Mouse (Mus musculus) stomach, embryonic 16.5 days (tissue): ENCODE data around the gene Kcnip1. TPM values are rescaled to one million over a fixed set of nuclear protein-coding genes. Genes with fewer than 3 reads are reported as not detected.

Experiments
- ATAC-seq: fragments of 200-750 bp; cut with Nextera tagmentation; 2 replicates; pipeline ENCODE4 v1.8.0; 2017; ENCODE audit warnings: moderate number of reproducible peaks, moderate TSS enrichment; ENCODE audit not compliant: insufficient read depth, low FRiP score
- H3K27ac ChIP-seq: fragments of 300-500 bp; sonication (generic); 2 replicates; pipeline ENCODE4 v1.5.1; 2014; ENCODE audit warnings: low read length
- H3K27me3 ChIP-seq: fragments of 300-500 bp; sonication (generic); 2 replicates; pipeline ENCODE4 v1.6.1; 2014; ENCODE audit warnings: low read length, control low read depth, mixed read lengths; ENCODE audit not compliant: control insufficient read depth, insufficient read depth
- H3K36me3 ChIP-seq: fragments of 300-500 bp; sonication (generic); 2 replicates; pipeline ENCODE4 v1.6.1; 2014; ENCODE audit warnings: low read length; ENCODE audit not compliant: control insufficient read depth, insufficient read depth
- H3K4me1 ChIP-seq: fragments of 300-500 bp; sonication (generic); 2 replicates; pipeline ENCODE4 v1.6.1; 2014; ENCODE audit warnings: low read length, control low read depth, mixed read lengths; ENCODE audit not compliant: control insufficient read depth, insufficient read depth
- H3K4me2 ChIP-seq: fragments of 300-500 bp; sonication (generic); 2 replicates; pipeline ENCODE4 v1.6.1; 2014; ENCODE audit warnings: low read depth, low read length, mixed read lengths
- H3K4me3 ChIP-seq: fragments of 300-500 bp; sonication (generic); replicated peaks from 2 replicates; pipeline ENCODE4 v1.5.1; 2014; ENCODE audit warnings: mild to moderate bottlenecking, low read length
- H3K9ac ChIP-seq: fragments of 300-500 bp; sonication (generic); 2 replicates; pipeline ENCODE4 v1.6.1; 2014; ENCODE audit warnings: low read length
- H3K9me3 ChIP-seq: fragments of 300-500 bp; sonication (generic); replicated peaks from 2 replicates; pipeline ENCODE4 v1.6.1; 2016; ENCODE audit warnings: low read length, control low read depth; ENCODE audit not compliant: control insufficient read depth
- WGBS: fragments of 180-500 bp; shearing (Covaris S2); extraction: QIAGEN DNeasy Blood & Tissue Kit; methylation state at CpG from one replicate; pipeline ENCODE4 v1.1.7; 2014; 5-methylcytosine and 5-hydroxymethylcytosine counted together
- polyA plus RNA-seq: library from polyadenylated mRNA; unstranded; fragments of >200 nt; fragmentation: Nextera tagmentation; extraction: Ambion mirVana; gene quantifications from 2 replicates; pipeline ENCODE4 v1.2.1, GENCODE M21; 2015

The Kcnip1 gene
- polyA plus RNA-seq, 1 experiment from 2014 or later = 10.7 TPM

DNA sequence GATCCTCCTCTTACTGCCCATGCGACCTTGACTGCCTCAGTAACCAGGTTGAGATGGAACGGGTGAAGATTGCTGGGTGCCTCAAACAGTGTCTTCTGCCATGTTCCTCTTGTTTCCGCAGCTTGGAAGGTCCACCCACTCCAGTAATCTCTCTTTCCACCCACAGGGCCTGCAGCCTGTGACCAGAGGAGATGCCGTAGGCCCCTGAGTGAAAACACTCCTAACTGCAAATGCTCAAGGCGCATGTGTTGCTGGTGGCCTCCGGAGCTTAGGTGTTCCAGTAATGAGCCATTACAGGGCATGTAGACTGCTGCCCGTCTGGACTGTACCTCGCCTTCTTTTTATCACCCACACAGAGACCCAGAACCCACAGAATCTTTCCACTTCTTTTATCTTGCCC lies 55.3 kb downstream of the Kcnip1 start:
- no peaks in the 10 kb centered on the region for H3K9me3 ChIP-seq
- WGBS = 81% methylated on average over 8 of the region's 8 CpGs
- H3K27me3 ChIP-seq = no peaks in the 10 kb centered on the region
- no peak overlapping the region for H3K4me3 ChIP-seq
- ATAC-seq = no peak
- no peaks in the 10 kb centered on the region for H3K36me3 ChIP-seq
- no peak overlapping the region for H3K9ac ChIP-seq
- H3K4me2 ChIP-seq = no peak overlapping the region
- no peak overlapping the region for H3K27ac ChIP-seq
- H3K4me1 ChIP-seq = peaks cover 2% of the 10 kb centered on the region; the same call in 1 of the 2 replicates

DNA sequence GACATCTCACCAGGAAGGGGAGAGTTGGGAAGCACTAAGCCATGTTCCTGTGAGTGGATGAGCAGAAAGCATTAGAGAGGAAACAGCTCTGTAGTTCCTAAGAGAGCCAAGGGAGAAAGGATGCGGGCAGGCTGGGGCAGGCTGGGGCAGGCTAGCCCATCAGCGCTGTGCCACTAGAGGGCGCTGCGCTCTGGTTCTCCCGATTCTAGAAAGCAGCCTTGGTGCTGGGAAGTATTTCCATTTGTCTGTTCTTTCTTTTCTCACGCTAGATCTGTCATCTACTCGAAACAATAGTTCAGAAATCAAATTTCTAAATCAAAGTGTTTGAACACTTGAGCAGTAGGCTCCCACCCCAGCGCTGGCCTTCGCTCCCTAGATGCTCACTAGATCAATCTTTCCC lies 58.7 kb downstream of the Kcnip1 start:
- H3K4me1 ChIP-seq = peaks cover 9% of the 10 kb centered on the region; the same call in 1 of the 2 replicates
- no peak overlapping the region for H3K27ac ChIP-seq
- no peaks in the 10 kb centered on the region for H3K36me3 ChIP-seq
- no peaks in the 10 kb centered on the region for H3K9me3 ChIP-seq
- H3K27me3 ChIP-seq = no peaks in the 10 kb centered on the region
- 59% methylated on average over 9 of the region's 9 CpGs for WGBS
- no peak overlapping the region for H3K4me2 ChIP-seq
- no peak for ATAC-seq
- no peak overlapping the region for H3K9ac ChIP-seq
- H3K4me3 ChIP-seq = no peak overlapping the region

DNA sequence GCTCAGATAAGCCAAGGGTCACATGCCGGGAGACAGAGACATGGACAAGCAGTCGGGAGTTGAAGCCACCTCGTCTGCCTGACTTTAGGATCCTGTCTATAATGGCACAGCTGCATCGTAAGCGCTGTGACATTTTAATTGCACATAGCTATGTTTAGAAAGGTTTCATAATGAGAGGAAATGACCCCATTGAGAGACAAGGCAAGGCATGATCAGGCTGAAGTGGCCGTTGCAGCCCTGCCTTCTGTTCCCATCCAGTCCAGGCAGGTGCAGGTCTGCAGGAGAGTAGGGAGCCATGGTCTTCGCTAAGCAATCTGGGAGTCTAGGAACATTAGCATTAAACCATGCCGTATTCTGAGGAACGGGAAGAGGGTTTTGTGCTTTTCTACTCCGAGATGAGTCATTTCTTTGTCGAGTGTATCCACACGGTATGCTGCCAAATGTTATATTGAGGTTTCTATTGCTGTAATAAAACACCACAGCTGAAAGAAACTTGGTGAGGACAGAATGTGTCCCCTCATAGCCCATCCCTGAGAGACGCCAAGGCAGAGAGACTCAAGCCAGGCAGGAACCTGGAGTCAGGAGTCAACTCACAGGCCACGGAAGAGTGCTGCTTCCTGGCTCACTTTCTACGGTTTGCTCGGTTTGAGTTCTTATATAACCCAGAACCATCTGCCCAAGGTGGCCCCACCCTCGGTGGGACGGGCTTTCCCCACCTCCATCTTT lies 60.4 kb downstream of the Kcnip1 start:
- Histone ChIP-seq H3K4me1 (peaks cover 9% of the 10 kb centered on the region; the same call in 1 of the 2 replicates), H3K9me3 (no peaks in the 10 kb centered on the region), H3K4me2 (peak overlapping the region; percentile 23; the same call in 1 of the 2 replicates), H3K27me3 (no peaks in the 10 kb centered on the region), H3K9ac (no peak overlapping the region), H3K27ac (no peak overlapping the region), H3K36me3 (no peaks in the 10 kb centered on the region), H3K4me3 (no peak overlapping the region)
- no peak for ATAC-seq
- 46% methylated on average over 18 of the region's 18 CpGs for WGBS

DNA sequence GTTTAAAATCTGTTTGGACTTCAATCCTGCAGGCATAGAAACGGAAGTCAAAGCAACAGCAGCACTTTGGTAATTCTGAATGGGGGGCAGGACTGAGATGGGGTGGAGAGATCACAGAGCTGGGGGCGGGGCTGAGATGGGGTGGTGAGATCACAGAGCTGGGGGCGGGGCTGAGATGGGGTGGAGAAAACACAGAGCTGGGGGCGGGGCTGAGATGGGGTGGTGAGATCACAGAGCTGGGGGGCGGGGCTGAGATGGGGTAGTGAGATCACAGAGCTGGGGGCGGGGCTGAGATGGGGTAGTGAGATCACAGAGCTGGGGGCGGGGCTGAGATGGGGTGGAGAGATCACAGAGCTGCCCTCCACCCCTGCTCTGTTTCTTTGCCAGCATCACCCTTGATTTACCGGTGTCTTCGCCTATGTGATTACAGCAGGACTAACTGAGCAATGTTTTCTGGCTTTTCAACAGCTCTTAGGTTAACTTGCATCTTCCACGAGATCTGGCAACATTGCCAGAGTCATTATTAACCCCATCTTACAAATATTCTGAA lies 61.0 kb downstream of the Kcnip1 start:
- Histone ChIP-seq H3K36me3 (no peaks in the 10 kb centered on the region), H3K9ac (no peak overlapping the region), H3K27ac (no peak overlapping the region), H3K4me2 (peak overlapping the region; percentile 23; the same call in 1 of the 2 replicates), H3K9me3 (no peaks in the 10 kb centered on the region), H3K27me3 (no peaks in the 10 kb centered on the region), H3K4me1 (peaks cover 9% of the 10 kb centered on the region; the same call in 1 of the 2 replicates), H3K4me3 (no peak overlapping the region)
- WGBS = 8% methylated on average over 10 of the region's 10 CpGs
- no peak for ATAC-seq

DNA sequence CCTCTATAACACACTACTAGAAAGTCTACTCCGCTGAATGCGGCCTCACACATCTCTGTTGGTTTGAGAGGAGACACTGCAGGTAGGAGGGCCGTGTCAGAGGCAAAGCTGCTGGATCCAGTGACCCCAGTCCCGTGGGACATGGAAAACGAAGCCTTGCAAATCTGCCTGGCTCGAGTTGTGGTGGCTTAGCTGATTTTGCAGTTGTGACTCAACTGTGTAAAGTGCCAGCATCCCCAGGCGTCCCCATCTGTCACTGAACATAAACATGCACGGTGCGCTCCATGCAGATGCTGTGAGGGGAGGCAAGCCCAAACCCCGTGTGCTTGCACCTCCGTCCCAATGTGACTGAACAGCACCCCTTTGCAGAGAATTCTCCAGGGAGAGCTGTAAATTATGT lies 63.5 kb downstream of the Kcnip1 start:
- no peaks in the 10 kb centered on the region for H3K27me3 ChIP-seq
- H3K36me3 ChIP-seq = no peaks in the 10 kb centered on the region
- H3K9ac ChIP-seq = no peak overlapping the region
- H3K4me2 ChIP-seq = no peak overlapping the region
- H3K4me1 ChIP-seq = peaks cover 9% of the 10 kb centered on the region; the same call in 1 of the 2 replicates
- H3K4me3 ChIP-seq = no peak overlapping the region
- WGBS = 64% methylated on average over 11 of the region's 11 CpGs
- no peaks in the 10 kb centered on the region for H3K9me3 ChIP-seq
- no peak for ATAC-seq
- H3K27ac ChIP-seq = no peak overlapping the region

DNA sequence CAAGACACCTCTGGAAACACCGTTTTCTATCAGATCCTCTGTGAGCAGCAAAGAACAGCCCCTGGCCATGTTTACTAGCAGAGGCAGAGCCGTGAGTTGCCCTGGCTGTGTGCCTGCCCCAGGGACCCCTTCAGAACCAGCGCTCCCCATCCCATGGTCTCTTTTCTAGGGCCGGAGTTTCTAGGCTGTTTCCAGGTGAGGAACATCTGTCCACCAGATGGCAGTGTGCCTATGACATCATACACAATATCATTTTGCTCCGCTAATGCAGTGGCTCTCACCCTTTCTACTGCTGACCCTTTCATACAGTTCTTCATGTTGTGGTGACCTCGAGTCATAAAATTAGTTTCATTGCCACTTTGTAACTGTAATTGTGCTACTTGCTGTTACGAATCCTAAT lies 64.3 kb downstream of the Kcnip1 start:
- peaks cover 9% of the 10 kb centered on the region; the same call in 1 of the 2 replicates for H3K4me1 ChIP-seq
- H3K36me3 ChIP-seq = no peaks in the 10 kb centered on the region
- H3K4me3 ChIP-seq = no peak overlapping the region
- peak; percentile 23; the same call in 1 of the 2 replicates for ATAC-seq
- H3K9me3 ChIP-seq = no peaks in the 10 kb centered on the region
- 27% methylated on average over 7 of the region's 7 CpGs for WGBS
- H3K9ac ChIP-seq = no peak overlapping the region
- H3K27ac ChIP-seq = no peak overlapping the region
- H3K27me3 ChIP-seq = no peaks in the 10 kb centered on the region
- no peak overlapping the region for H3K4me2 ChIP-seq

DNA sequence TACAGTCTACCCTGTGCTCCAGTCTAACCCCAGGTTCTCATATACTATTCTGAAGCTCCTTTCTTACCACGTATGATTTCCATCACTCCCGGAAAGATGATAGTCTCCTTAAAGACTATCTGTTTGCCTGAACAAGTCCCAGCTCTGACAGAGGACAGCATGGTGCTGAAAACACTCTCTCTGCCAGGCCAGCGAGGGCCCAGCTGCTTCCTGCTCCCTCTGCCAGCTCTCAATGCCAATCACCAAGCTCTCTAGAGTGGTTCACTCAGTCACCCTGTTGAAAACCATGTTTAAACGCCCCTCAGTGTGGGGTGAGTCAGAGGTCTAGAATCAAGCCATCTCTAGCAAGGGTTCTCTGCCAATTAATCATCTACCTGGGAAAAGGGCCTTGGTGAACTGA lies 65.1 kb downstream of the Kcnip1 start:
- no peak overlapping the region for H3K9ac ChIP-seq
- peaks cover 9% of the 10 kb centered on the region; the same call in 1 of the 2 replicates for H3K4me1 ChIP-seq
- H3K4me3 ChIP-seq = no peak overlapping the region
- H3K4me2 ChIP-seq = no peak overlapping the region
- no peak overlapping the region for H3K27ac ChIP-seq
- H3K27me3 ChIP-seq = no peaks in the 10 kb centered on the region
- no peaks in the 10 kb centered on the region for H3K36me3 ChIP-seq
- 71% methylated on average over 4 of the region's 4 CpGs for WGBS
- H3K9me3 ChIP-seq = no peaks in the 10 kb centered on the region
- ATAC-seq = no peak

DNA sequence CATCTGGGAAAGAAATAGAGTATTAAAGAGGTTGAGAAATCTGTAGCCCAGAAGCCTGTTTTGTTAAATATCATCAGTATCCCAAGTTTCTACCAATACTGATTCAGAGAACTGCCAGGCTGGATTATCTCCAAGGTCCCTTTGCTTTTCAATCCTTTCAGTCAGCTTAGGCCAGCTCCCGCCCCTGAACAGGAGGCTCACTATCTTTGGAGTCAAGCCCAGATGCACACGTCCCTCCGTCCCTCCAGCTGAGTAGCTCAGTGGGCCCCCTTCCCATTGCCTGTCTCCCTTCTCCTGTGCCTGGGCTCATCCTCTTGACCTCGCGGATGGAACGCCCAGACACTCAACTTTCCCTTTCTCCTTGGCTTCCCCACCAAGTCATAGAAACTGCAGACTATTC lies 65.6 kb downstream of the Kcnip1 start:
- Histone ChIP-seq H3K9ac (no peak overlapping the region), H3K4me3 (no peak overlapping the region), H3K27me3 (no peaks in the 10 kb centered on the region), H3K4me2 (no peak overlapping the region), H3K4me1 (peaks cover 5% of the 10 kb centered on the region; the same call in 1 of the 2 replicates), H3K27ac (no peak overlapping the region), H3K36me3 (no peaks in the 10 kb centered on the region), H3K9me3 (no peaks in the 10 kb centered on the region)
- no peak for ATAC-seq
- WGBS = 38% methylated on average over 6 of the region's 6 CpGs

DNA sequence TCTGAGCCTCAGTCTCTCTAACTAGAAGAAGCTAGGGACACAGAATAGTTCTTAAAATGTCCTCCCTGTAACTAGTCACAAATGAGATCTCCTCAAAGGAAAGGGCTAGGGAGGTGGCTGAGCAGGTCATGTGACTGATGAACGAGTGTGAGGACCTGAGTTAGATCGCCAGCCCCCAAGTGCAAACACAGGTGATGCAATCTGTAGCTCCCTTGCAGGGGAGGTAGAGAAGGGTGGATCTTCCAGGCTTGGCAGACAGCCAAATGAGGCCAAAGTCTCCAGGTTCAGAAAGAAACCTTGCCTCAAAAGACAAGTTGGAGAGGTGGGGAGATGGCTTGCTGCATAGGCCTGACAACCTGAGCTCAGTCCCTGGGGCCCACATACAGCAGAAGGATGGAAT lies 66.4 kb downstream of the Kcnip1 start:
- Histone ChIP-seq H3K27me3 (no peaks in the 10 kb centered on the region), H3K4me1 (peaks cover 3% of the 10 kb centered on the region; the same call in 1 of the 2 replicates), H3K27ac (no peak overlapping the region), H3K9me3 (no peaks in the 10 kb centered on the region), H3K36me3 (no peaks in the 10 kb centered on the region), H3K4me2 (no peak overlapping the region), H3K9ac (no peak overlapping the region), H3K4me3 (no peak overlapping the region)
- 32% methylated on average over 2 of the region's 2 CpGs for WGBS
- ATAC-seq = peak; percentile 58; the same call in 1 of the 2 replicates
